Mouse (Mus musculus): ENCODE measurements at regions not wholly inside any gene's neighbourhood (a gene's known extent, or its start where the extent isn't known, plus 50 kb on each side); places are given as distances from the start of the nearest gene placed in this dataset.
A peak's percentile ranks its signal among the peaks of the same experiment; 100 is the strongest.

- no peak overlapping the region for H3K27ac ChIP-seq (ENCODE audit: low read depth, low read length)
- no peaks in the 10 kb centered on the region for H3K4me1 ChIP-seq (ENCODE audit: insufficient read depth, low read length)
- no peak for TF ChIP-seq CTCF (IDR thresholded peaks at IDR 0.05)
- H3K36me3 ChIP-seq (ENCODE audit: insufficient read depth, low read length): no peaks in the 10 kb centered on the region
- ATAC-seq (ENCODE audit: low FRiP score) (no peak), DNase-seq (ENCODE audit: low spot score) (no peak)
- no peak overlapping the region for H3K4me3 ChIP-seq (ENCODE audit: low read depth, low read length)
- WGBS: 84% methylated on average over 2 of the region's 2 CpGs
- no peak overlapping the region for H3K9ac ChIP-seq (replicated peaks; ENCODE audit: low read length, poor library complexity, severe bottlenecking)
- 0 out of 2 replicates have a peak, but pooled peaks cover 4% of the 10 kb centered on the region for H3K9me3 ChIP-seq (ENCODE audit: low read length)
- H3K4me2 ChIP-seq (ENCODE audit: low read depth, low read length, poor library complexity, severe bottlenecking): no peak overlapping the region
- H3K27me3 ChIP-seq (ENCODE audit: insufficient read depth, low read length): no peaks in the 10 kb centered on the region
Measured at GRCm38 (mm10) chr15:67907034-67907433, 1406.3 kb upstream of the Lrrc6 start.

- no peaks in the 10 kb centered on the region for H3K36me3 ChIP-seq (ENCODE audit: insufficient read depth, low read length)
- DNase-seq (ENCODE audit: low spot score) (no peak), ATAC-seq (ENCODE audit: low FRiP score) (no peak)
- no peak overlapping the region for H3K4me3 ChIP-seq (ENCODE audit: low read depth, low read length)
- no peak overlapping the region for H3K4me2 ChIP-seq (ENCODE audit: low read depth, low read length, poor library complexity, severe bottlenecking)
- H3K27me3 ChIP-seq (ENCODE audit: insufficient read depth, low read length): no peaks in the 10 kb centered on the region
- H3K9me3 ChIP-seq (ENCODE audit: low read length): 0 out of 2 replicates have a peak, but pooled peaks cover 4% of the 10 kb centered on the region
- TF ChIP-seq CTCF (IDR thresholded peaks at IDR 0.05): no peak
- 92% methylated on average over 1 of the region's 1 CpGs for WGBS
- no peak overlapping the region for H3K9ac ChIP-seq (replicated peaks; ENCODE audit: low read length, poor library complexity, severe bottlenecking)
- H3K27ac ChIP-seq (ENCODE audit: low read depth, low read length): no peak overlapping the region
- H3K4me1 ChIP-seq (ENCODE audit: insufficient read depth, low read length): no peaks in the 10 kb centered on the region
Measured at GRCm38 (mm10) chr15:67905279-67905678, 1404.6 kb upstream of the Lrrc6 start.

DNA sequence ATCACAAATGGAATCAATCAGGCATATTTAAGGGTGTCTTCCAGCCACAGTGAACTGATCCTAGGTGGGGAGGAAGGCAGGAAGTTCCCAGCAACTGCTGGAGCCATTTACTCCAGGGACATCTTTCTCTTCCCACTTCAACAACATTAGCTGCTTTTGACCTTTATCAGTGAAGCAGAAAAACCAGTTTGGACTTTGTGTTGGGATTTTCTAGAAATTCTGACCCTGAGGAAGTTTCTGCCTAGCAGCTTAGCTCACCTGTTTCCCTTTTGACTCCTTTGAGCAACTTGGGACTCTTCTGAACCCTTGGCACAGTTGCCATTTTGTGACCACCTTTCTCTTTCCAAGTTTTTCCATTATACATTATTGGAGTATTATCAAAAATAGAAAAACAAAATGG, 1403.9 kb upstream of the Lrrc6 start:
- DNase-seq (ENCODE audit: low spot score) (no peak), ATAC-seq (ENCODE audit: low FRiP score) (no peak)
- Histone ChIP-seq H3K36me3 (ENCODE audit: insufficient read depth, low read length) (no peaks in the 10 kb centered on the region), H3K4me1 (ENCODE audit: insufficient read depth, low read length) (no peaks in the 10 kb centered on the region), H3K27me3 (ENCODE audit: insufficient read depth, low read length) (no peaks in the 10 kb centered on the region), H3K27ac (ENCODE audit: low read depth, low read length) (no peak overlapping the region), H3K4me3 (ENCODE audit: low read depth, low read length) (no peak overlapping the region), H3K9me3 (ENCODE audit: low read length) (0 out of 2 replicates have a peak, but pooled peaks cover 4% of the 10 kb centered on the region), H3K9ac (replicated peaks; ENCODE audit: low read length, poor library complexity, severe bottlenecking) (no peak overlapping the region), H3K4me2 (ENCODE audit: low read depth, low read length, poor library complexity, severe bottlenecking) (no peak overlapping the region)
- TF ChIP-seq CTCF (IDR thresholded peaks at IDR 0.05): no peak

DNA sequence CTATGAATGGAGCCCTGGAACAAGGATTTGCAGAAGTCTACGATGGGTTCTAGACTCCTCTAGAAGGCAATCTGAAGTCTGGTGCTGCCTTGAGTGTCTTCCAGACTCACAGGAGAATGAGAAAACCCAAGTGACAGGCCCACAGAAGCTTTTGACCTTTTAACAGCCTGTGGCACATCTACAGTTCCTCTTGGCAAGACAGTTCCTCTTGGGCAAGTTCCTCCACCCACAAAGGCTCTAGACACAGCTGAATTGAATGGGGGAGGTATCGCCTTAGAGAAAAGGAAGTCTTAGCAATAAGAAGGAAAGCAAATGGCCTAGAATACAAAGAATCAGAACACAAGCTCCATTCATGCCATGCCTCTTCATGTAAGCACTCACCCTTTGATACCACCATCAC, 1402.3 kb upstream of the Lrrc6 start:
- Histone ChIP-seq H3K36me3 (ENCODE audit: insufficient read depth, low read length) (no peaks in the 10 kb centered on the region), H3K27ac (ENCODE audit: low read depth, low read length) (no peak overlapping the region), H3K4me3 (ENCODE audit: low read depth, low read length) (no peak overlapping the region), H3K9ac (replicated peaks; ENCODE audit: low read length, poor library complexity, severe bottlenecking) (no peak overlapping the region), H3K9me3 (ENCODE audit: low read length) (no peaks in the 10 kb centered on the region), H3K4me2 (ENCODE audit: low read depth, low read length, poor library complexity, severe bottlenecking) (no peak overlapping the region), H3K27me3 (ENCODE audit: insufficient read depth, low read length) (no peaks in the 10 kb centered on the region), H3K4me1 (ENCODE audit: insufficient read depth, low read length) (no peaks in the 10 kb centered on the region)
- no peak for ATAC-seq (ENCODE audit: low FRiP score)
- no peak for DNase-seq (ENCODE audit: low spot score)
- TF ChIP-seq CTCF (IDR thresholded peaks at IDR 0.05): no peak
- WGBS: 91% methylated on average over 2 of the region's 2 CpGs

DNA sequence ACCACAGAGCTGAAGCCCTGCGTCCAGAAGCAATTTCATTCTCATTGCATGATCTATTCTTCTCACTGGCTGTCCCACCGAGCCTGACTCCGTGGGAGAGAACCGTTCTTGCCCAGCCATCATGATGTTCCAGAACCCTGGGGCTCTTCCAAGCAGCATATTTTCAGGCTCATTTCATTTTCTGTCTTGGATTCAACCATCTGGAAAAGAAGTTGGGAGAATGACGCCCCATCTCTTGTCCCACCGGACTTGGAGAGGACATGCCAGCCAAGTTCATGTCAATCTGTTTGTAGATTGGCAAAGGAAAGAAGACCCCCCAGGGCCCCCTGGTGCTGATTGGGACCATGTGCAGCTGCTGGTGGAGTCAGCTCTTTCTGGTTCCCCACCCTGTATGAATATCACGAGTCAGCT, 1400.5 kb upstream of the Lrrc6 start:
- Histone ChIP-seq H3K4me1 (ENCODE audit: insufficient read depth, low read length) (no peaks in the 10 kb centered on the region), H3K27ac (ENCODE audit: low read depth, low read length) (no peak overlapping the region), H3K9me3 (ENCODE audit: low read length) (no peaks in the 10 kb centered on the region), H3K27me3 (ENCODE audit: insufficient read depth, low read length) (no peaks in the 10 kb centered on the region), H3K36me3 (ENCODE audit: insufficient read depth, low read length) (no peaks in the 10 kb centered on the region), H3K4me2 (ENCODE audit: low read depth, low read length, poor library complexity, severe bottlenecking) (no peak overlapping the region), H3K4me3 (ENCODE audit: low read depth, low read length) (no peak overlapping the region), H3K9ac (replicated peaks; ENCODE audit: low read length, poor library complexity, severe bottlenecking) (no peak overlapping the region)
- ATAC-seq (ENCODE audit: low FRiP score): no peak; the same call in 1 of the 2 replicates
- no peak for TF ChIP-seq CTCF (IDR thresholded peaks at IDR 0.05)
- peak; percentile 78 for DNase-seq (ENCODE audit: low spot score)
- WGBS: 76% methylated on average over 7 of the region's 7 CpGs

- no peaks in the 10 kb centered on the region for H3K4me1 ChIP-seq (ENCODE audit: insufficient read depth, low read length)
- 82% methylated on average over 6 of the region's 6 CpGs for WGBS
- no peaks in the 10 kb centered on the region for H3K27me3 ChIP-seq (ENCODE audit: insufficient read depth, low read length)
- no peak for ATAC-seq (ENCODE audit: low FRiP score)
- no peak overlapping the region for H3K4me2 ChIP-seq (ENCODE audit: low read depth, low read length, poor library complexity, severe bottlenecking)
- H3K4me3 ChIP-seq (ENCODE audit: low read depth, low read length): no peak overlapping the region
- TF ChIP-seq CTCF (IDR thresholded peaks at IDR 0.05): no peak
- H3K27ac ChIP-seq (ENCODE audit: low read depth, low read length): no peak overlapping the region
- no peaks in the 10 kb centered on the region for H3K9me3 ChIP-seq (ENCODE audit: low read length)
- no peak for DNase-seq (ENCODE audit: low spot score)
- no peaks in the 10 kb centered on the region for H3K36me3 ChIP-seq (ENCODE audit: insufficient read depth, low read length)
- H3K9ac ChIP-seq (replicated peaks; ENCODE audit: low read length, poor library complexity, severe bottlenecking): no peak overlapping the region
Measured at GRCm38 (mm10) chr15:67899772-67900171, 1399.1 kb upstream of the Lrrc6 start.

Data from midbrain, postnatal 0 days (tissue).